Comparison of ENCODE assay signal across 8 mouse cellular contexts in genomic region chr1:58503793-58504370, GRCm38 (mm10). TPM values are rescaled to one million over a fixed set of nuclear protein-coding genes. Genes with fewer than 3 reads are reported as not detected.
DNase-seq lines count a peak whose midpoint lies in the region; ATAC-seq and TF ChIP-seq lines count a peak whose summit lies in the region.

No protein-coding gene starts in this region.

- H3K4me1 ChIP-seq in heart, embryonic 14.5 days (ENCODE audit: control insufficient read depth in 2 of 2, insufficient read depth in 2 of 2, low read length in 2 of 2) = peaks cover 3 to 14% of the 10 kb centered on the region in 2 experiments
- H3K4me1 ChIP-seq in heart, postnatal 0 days (ENCODE audit: control insufficient read depth, insufficient read depth) = peaks cover 11% of the 10 kb centered on the region
- peaks cover 9% of the 10 kb centered on the region for H3K4me1 ChIP-seq in midbrain, embryonic 11.5 days (ENCODE audit: control insufficient read depth, insufficient read depth, low read length)

- H3K4me2 ChIP-seq in heart, embryonic 14.5 days (ENCODE audit: low read length) = peak overlapping the region; percentile 93
- H3K4me2 ChIP-seq in heart, postnatal 0 days (ENCODE audit: low read depth, low read length) = peak overlapping the region; percentile 95
- peak overlapping the region; percentile 84 for H3K4me2 ChIP-seq in midbrain, embryonic 11.5 days

- ATAC-seq in heart, embryonic 14.5 days (ENCODE audit: insufficient number of reproducible peaks, insufficient read depth, low FRiP score, low read depth) = no peak
- no peak for ATAC-seq in heart, postnatal 0 days (ENCODE audit: insufficient read depth, low read depth)
- ATAC-seq in midbrain, embryonic 11.5 days (ENCODE audit: low FRiP score) = no peak

- no peak for TF ChIP-seq CTCF in heart, postnatal 0 days (IDR thresholded peaks at IDR 0.05; ENCODE audit: low read depth)

- H3K9me3 ChIP-seq in heart, embryonic 14.5 days (ENCODE audit: control insufficient read depth, low read length) = peaks cover 32% of the 10 kb centered on the region
- H3K9me3 ChIP-seq in heart, postnatal 0 days (replicated peaks; ENCODE audit: control insufficient read depth, low read length) = peaks cover 25% of the 10 kb centered on the region
- H3K9me3 ChIP-seq in midbrain, embryonic 11.5 days (ENCODE audit: control insufficient read depth, low read length) = peaks cover 13% of the 10 kb centered on the region

- H3K4me3 ChIP-seq in heart, embryonic 14.5 days (ENCODE audit: control insufficient read depth in 1 of 2, insufficient read depth in 1 of 2, low read depth in 1 of 2, low read length in 2 of 2) = peak overlapping the region; percentile 83 to 90
- peak overlapping the region; percentile 88 for H3K4me3 ChIP-seq in heart, postnatal 0 days (ENCODE audit: low read depth, low read length)
- H3K4me3 ChIP-seq in midbrain, embryonic 11.5 days (ENCODE audit: low read depth, low read length) = peak overlapping the region; percentile 97

- no peak for DNase-seq in heart, adult 8-10 months (ENCODE audit: low spot score)
- DNase-seq in MEL-GATA-1-ER (ENCODE audit: extremely low read depth, low read depth) = peak; percentile 51
- DNase-seq in heart, postnatal 0 days (ENCODE audit: low spot score) = no peak
- no peak for DNase-seq in midbrain, embryonic 11.5 days (ENCODE audit: low spot score, missing footprints)
- DNase-seq in adrenal gland, adult 2 months = no peak
- DNase-seq in right cerebral cortex, postnatal 25 days = no peak
- no peak for DNase-seq in T-cell, adult 2 months (ENCODE audit: low spot score)

- H3K9ac ChIP-seq in heart, embryonic 14.5 days (ENCODE audit: low read length) = peak overlapping the region; percentile 88
- H3K9ac ChIP-seq in heart, postnatal 0 days (replicated peaks; ENCODE audit: low read depth, low read length) = peak overlapping the region; percentile 94
- H3K9ac ChIP-seq in midbrain, embryonic 11.5 days (ENCODE audit: low read length) = peak overlapping the region; percentile 93

- peak overlapping the region; percentile 70 to 78; a peak in 1 of 4 replicates for H3K27ac ChIP-seq in heart, embryonic 14.5 days (replicated peaks in 1 of 2; ENCODE audit: control insufficient read depth in 1 of 2, insufficient read depth in 1 of 2, low read depth in 2 of 2, low read length in 2 of 2)
- H3K27ac ChIP-seq in heart, postnatal 0 days (ENCODE audit: low read depth) = peak overlapping the region; percentile 85
- H3K27ac ChIP-seq in midbrain, embryonic 11.5 days (ENCODE audit: low read depth, low read length) = no peak overlapping the region

- peaks cover 20% of the 10 kb centered on the region for H3K36me3 ChIP-seq in heart, embryonic 14.5 days (ENCODE audit: control insufficient read depth, insufficient read depth, low read length)
- H3K36me3 ChIP-seq in heart, postnatal 0 days (replicated peaks; ENCODE audit: control insufficient read depth, insufficient read depth, low read length) = peaks cover 25% of the 10 kb centered on the region
- peaks cover 5% of the 10 kb centered on the region; the same call in 1 of the 2 replicates for H3K36me3 ChIP-seq in midbrain, embryonic 11.5 days (ENCODE audit: control insufficient read depth, insufficient read depth, low read length)

- no peak for TF ChIP-seq EP300 in heart, postnatal 0 days (IDR thresholded peaks at IDR 0.05; ENCODE audit: low read depth)

- 20% methylated on average over 9 of the region's 9 CpGs for WGBS in heart, embryonic 14.5 days
- 21% methylated on average over 9 of the region's 9 CpGs for WGBS in heart, postnatal 0 days
- 35% methylated on average over 9 of the region's 9 CpGs for WGBS in midbrain, embryonic 11.5 days

- H3K27me3 ChIP-seq in heart, embryonic 14.5 days (ENCODE audit: control insufficient read depth, insufficient read depth, low read length) = no peaks in the 10 kb centered on the region
- H3K27me3 ChIP-seq in heart, postnatal 0 days (ENCODE audit: control insufficient read depth, insufficient read depth, low read length) = no peaks in the 10 kb centered on the region
- no peaks in the 10 kb centered on the region for H3K27me3 ChIP-seq in midbrain, embryonic 11.5 days (ENCODE audit: control insufficient read depth, insufficient read depth, low read length)

RNA-seq across cellular contexts. Expression of gene Orc2, which starts 1.0 kb away (rescaled TPM):
- polyA plus RNA-seq in heart, embryonic 14.5 days (2014; fragmentation: Nextera tagmentation; extraction: Ambion mirVana) = 18.8 and 20.9 TPM in 2 replicates
- total RNA-seq in heart, adult 8-10 months (2022) = 10 to 100 TPM; 10.1 to 12.4 (median 11.2) TPM
- total RNA-seq in heart, postnatal 0 days (2014; rRNA removed; ENCODE audit: low replicate concordance) = 13.4 and 58.9 TPM in 2 replicates
- 12.6 and 12.8 TPM in 2 replicates for polyA plus RNA-seq in heart, postnatal 0 days (2015; fragmentation: Nextera tagmentation; extraction: Ambion mirVana)
- 39.0 and 47.3 TPM in 2 replicates for polyA plus RNA-seq in midbrain, embryonic 11.5 days (2014; fragmentation: Nextera tagmentation; extraction: Ambion mirVana)
- 10 to 100 TPM; 18.0 to 23.7 TPM for total RNA-seq in adrenal gland, adult 2 months (2021)
- polyA plus RNA-seq in adrenal gland, adult 2 months (2012; rRNA removed) = 9.8 and 16.2 TPM in 2 replicates

RNA-seq across cellular contexts. Expression of gene Ppil3, which starts 58.6 kb away (rescaled TPM):
- 38.5 and 42.2 TPM in 2 replicates for polyA plus RNA-seq in heart, embryonic 14.5 days (2014; fragmentation: Nextera tagmentation; extraction: Ambion mirVana)
- 10 to 100 TPM; 15.9 to 21.5 (median 18.7) TPM for total RNA-seq in heart, adult 8-10 months (2022)
- 8.7 and 15.2 TPM in 2 replicates for total RNA-seq in heart, postnatal 0 days (2014; rRNA removed; ENCODE audit: low replicate concordance)
- 27.1 and 27.9 TPM in 2 replicates for polyA plus RNA-seq in heart, postnatal 0 days (2015; fragmentation: Nextera tagmentation; extraction: Ambion mirVana)
- 56.8 and 61.9 TPM in 2 replicates for polyA plus RNA-seq in midbrain, embryonic 11.5 days (2014; fragmentation: Nextera tagmentation; extraction: Ambion mirVana)
- total RNA-seq in adrenal gland, adult 2 months (2021) = 10 to 100 TPM; 27.1 to 34.5 TPM
- 10.0 and 10.7 TPM in 2 replicates for polyA plus RNA-seq in adrenal gland, adult 2 months (2012; rRNA removed)

RNA-seq across cellular contexts. Expression of gene Nif3l1, which starts 58.9 kb away (rescaled TPM):
- polyA plus RNA-seq in heart, embryonic 14.5 days (2014; fragmentation: Nextera tagmentation; extraction: Ambion mirVana) = 24.5 and 28.5 TPM in 2 replicates
- 10 to 100 TPM in 3 of 4 experiments, 1 to 10 TPM in 1; 10.0 to 15.4 (median 14.4) TPM for total RNA-seq in heart, adult 8-10 months (2022)
- 9.0 and 43.8 TPM in 2 replicates for total RNA-seq in heart, postnatal 0 days (2014; rRNA removed; ENCODE audit: low replicate concordance)
- 16.1 and 16.2 TPM in 2 replicates for polyA plus RNA-seq in heart, postnatal 0 days (2015; fragmentation: Nextera tagmentation; extraction: Ambion mirVana)
- 66.6 and 67.2 TPM in 2 replicates for polyA plus RNA-seq in midbrain, embryonic 11.5 days (2014; fragmentation: Nextera tagmentation; extraction: Ambion mirVana)
- total RNA-seq in adrenal gland, adult 2 months (2021) = 10 to 100 TPM; 21.6 to 21.7 TPM
- polyA plus RNA-seq in adrenal gland, adult 2 months (2012; rRNA removed) = 11.1 and 12.2 TPM in 2 replicates
